Mouse (Mus musculus): ENCODE measurements at regions not wholly inside any gene's neighbourhood (a gene's known extent, or its start where the extent isn't known, plus 50 kb on each side); places are given as distances from the start of the nearest gene placed in this dataset.

DNA sequence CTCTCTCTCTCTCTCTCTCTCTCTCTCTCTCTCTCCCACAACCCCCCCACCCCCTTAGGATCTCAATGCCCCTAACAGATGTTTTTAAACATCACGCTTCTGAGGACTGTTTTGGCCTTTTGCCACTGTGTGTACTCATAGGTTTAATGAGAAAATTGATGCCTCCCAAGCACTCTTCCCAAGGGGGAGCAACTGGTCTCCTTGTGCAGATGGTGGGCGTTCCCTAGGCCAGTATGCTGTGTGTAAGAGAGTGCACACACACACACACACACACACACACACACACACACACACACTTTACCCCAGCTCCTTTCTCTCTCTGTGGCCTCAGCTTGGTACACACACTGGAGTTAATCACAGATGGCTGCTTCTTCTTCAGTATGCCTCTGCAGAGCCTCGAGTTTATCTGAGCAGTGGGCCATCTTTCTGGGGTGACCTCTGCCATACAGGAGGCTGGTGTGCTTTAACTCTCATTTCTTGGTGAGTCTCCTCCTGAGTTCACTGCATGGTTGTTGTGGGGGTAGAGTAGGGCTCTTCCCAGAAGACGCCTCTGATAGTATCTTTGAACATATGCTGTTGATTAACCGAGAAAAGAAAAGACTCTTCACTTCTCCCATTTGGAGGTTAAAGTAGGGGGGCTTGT is 236.2 kb upstream of the Jade1 start:
- TF ChIP-seq GATA4 (IDR thresholded peaks at IDR 0.05; ENCODE audit: insufficient replicate concordance, low read length): no peak

GRCm38 (mm10) chr3:41318232-41319131 is 235.6 kb upstream of the Pgrmc2 start:
- no peak for TF ChIP-seq GATA4 (IDR thresholded peaks at IDR 0.05; ENCODE audit: insufficient replicate concordance, low read length)

GRCm38 (mm10) chr3:41317170-41317569 is 234.3 kb upstream of the Pgrmc2 start:
- no peak for TF ChIP-seq GATA4 (IDR thresholded peaks at IDR 0.05; ENCODE audit: insufficient replicate concordance, low read length)

- no peak for TF ChIP-seq GATA4 (IDR thresholded peaks at IDR 0.05; ENCODE audit: insufficient replicate concordance, low read length)
These were observed 229.6 kb upstream of the Pgrmc2 start for GRCm38 (mm10) chr3:41312492-41312891.

DNA sequence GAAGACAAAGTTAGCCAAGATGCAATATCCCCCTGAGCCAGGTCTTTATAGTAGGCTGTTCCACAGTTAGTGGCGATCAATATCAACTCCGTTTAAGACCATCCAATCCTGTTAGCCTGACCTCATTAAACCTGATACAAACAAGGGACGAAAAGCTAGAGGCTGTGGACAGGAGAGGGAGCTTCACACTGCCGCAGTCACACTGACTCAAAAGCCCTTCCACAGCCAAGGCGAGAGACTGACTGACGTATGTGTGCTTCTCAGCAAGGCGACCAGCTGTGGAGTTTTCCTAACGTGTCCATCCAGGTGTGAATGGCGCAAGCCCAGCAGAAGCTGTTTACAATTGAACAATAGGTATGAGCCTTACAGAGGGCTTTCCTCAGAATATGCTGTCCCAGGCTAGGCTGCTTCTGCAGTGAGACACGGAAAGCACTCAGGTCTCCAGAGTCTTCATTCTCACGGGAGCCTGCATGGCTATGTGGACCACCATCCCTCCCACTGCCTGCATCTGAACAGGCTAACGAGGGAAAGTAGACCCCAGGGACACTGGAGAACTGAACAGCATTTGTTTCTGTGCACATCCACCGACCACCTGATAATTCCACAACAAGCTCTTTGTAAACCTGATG is 224.7 kb upstream of the Pgrmc2 start:
- no peak for TF ChIP-seq GATA4 (IDR thresholded peaks at IDR 0.05; ENCODE audit: insufficient replicate concordance, low read length)

GRCm38 (mm10) chr3:41302805-41303204 is 220.0 kb upstream of the Pgrmc2 start:
- TF ChIP-seq GATA4 (IDR thresholded peaks at IDR 0.05; ENCODE audit: insufficient replicate concordance, low read length): no peak

DNA sequence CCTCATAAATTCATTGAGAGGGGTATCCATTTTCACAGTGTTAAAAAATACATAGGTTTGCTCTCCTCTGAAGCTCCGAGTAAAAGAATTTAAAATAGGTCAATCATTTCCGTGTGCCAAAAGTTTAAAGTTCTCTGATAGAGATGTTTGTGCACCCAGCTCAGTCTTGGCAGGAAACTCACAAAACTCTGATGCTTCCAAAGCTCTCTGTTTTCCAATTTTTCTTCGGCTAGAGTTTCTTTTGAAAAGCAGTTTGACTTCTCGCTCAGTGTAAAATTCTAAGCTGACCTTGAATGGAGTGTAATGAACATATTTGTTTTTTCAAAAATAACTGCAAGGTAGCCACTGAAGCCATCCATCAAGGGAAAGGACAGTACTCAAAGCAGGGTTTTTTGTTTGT is 215.9 kb upstream of the Pgrmc2 start:
- TF ChIP-seq GATA4 (IDR thresholded peaks at IDR 0.05; ENCODE audit: insufficient replicate concordance, low read length): peak; percentile 49; the same call in 1 of the 2 replicates

- TF ChIP-seq GATA4 (IDR thresholded peaks at IDR 0.05; ENCODE audit: insufficient replicate concordance, low read length): no peak
These were observed 213.4 kb upstream of the Pgrmc2 start for GRCm38 (mm10) chr3:41296152-41296809.

DNA sequence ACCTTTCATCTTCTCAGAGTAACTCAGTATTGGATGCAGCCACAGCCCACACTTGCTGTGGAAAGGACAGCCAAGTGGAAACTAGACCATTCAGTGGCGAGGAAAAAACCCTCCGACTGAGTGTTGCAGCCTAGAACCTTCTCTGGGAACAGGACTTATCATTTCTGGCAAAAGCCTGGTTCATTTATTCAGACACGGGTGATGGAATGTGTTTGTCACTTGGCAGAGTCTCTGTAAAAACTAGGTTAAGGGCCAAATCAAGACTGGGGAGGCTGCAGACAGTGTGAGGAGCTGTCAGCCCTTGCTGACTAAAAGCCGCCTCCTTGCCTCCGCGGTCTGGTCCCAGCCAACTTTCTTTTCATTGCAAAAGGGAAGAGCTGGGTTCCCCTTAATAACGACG is 212.3 kb upstream of the Pgrmc2 start:
- 0 out of 2 replicates have a peak, but pooled peaks have one; percentile 33 for TF ChIP-seq GATA4 (IDR thresholded peaks at IDR 0.05; ENCODE audit: insufficient replicate concordance, low read length)

GRCm38 (mm10) chr3:41290535-41291307 is 207.9 kb upstream of the Pgrmc2 start:
- no peak for TF ChIP-seq GATA4 (IDR thresholded peaks at IDR 0.05; ENCODE audit: insufficient replicate concordance, low read length)

- TF ChIP-seq GATA4 (IDR thresholded peaks at IDR 0.05; ENCODE audit: insufficient replicate concordance, low read length): no peak
These were observed 205.9 kb upstream of the Pgrmc2 start for GRCm38 (mm10) chr3:41288735-41289134.

DNA sequence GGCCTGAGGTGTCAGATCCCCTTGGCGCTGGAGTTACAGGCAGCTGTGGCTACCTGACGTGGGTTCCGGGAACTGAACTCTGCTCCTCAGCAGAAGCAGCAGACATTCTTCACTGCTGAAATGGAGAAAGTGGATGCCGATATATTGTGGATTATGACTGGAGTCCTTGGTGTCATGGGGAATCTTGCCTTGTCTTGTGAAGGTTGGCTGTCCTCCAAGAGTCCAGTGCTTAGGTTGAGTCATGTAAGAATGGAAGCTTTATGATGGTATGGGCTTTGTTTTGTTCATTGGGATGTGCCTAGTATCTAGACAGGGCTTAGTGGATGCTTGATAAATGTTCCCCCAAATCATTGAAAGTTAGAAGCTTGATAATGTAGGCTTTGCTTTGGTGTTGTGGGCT is 205.2 kb upstream of the Pgrmc2 start:
- no peak for TF ChIP-seq GATA4 (IDR thresholded peaks at IDR 0.05; ENCODE audit: insufficient replicate concordance, low read length)

DNA sequence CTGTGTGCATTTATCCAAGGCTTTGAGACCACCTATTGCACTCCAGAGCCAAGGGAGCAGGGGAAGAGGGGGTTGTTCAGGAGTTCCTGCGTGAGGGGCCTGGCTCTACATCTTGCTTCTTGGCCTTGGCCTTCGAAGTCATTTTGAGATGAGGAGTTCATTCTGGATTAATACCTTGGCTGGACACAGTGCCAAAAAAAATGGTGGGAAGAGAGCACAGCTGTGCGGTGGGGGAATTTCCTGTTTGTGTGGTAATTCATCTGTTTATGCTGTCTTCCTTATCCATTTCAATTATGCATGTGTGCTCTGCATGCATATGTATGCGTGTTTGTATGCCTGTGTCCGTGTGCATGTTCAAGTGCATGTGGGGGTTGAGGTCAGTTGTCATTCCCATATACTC is 202.5 kb upstream of the Pgrmc2 start:
- no peak for TF ChIP-seq GATA4 (IDR thresholded peaks at IDR 0.05; ENCODE audit: insufficient replicate concordance, low read length)

DNA sequence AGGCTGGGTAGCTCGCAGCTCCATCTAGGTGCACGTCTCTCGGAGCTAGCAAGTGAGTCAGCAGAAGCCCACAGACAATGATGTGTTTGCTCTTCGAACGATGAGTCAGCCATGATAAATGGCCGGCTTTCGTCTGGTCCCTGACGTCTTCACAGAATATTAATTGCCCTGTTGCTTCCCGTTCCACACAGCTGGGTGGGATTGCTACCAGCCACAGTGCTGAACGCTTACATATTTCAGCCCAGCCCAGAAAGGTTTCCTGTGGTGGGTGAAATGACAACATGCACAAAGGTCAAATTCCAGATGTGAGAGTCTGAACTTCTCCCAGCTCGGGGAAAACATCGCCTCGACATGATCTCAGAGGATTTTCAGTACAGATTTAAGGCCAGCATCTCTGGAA is 202.1 kb upstream of the Pgrmc2 start:
- TF ChIP-seq GATA4 (IDR thresholded peaks at IDR 0.05; ENCODE audit: insufficient replicate concordance, low read length): no peak
